Mouse (Mus musculus) cerebellum, adult 2 months (tissue): ENCODE results near the gene Dnaic1.

Experiments used
- CTCF ChIP-seq: fragments of 200-500 bp; IDR thresholded peaks from 2 replicates; pipeline ENCODE4 v1.5.1; 2011; ENCODE audit warnings: low read depth, mild to moderate bottlenecking, control low read depth, low read length, moderate library complexity, borderline replicate concordance; ENCODE audit not compliant: insufficient read depth
- POLR2A ChIP-seq: fragments of 200-500 bp; IDR thresholded peaks from 2 replicates; pipeline ENCODE4 v1.6.1; 2011; ENCODE audit warnings: low read length, control low read depth, borderline replicate concordance; ENCODE audit not compliant: insufficient read depth

DNA sequence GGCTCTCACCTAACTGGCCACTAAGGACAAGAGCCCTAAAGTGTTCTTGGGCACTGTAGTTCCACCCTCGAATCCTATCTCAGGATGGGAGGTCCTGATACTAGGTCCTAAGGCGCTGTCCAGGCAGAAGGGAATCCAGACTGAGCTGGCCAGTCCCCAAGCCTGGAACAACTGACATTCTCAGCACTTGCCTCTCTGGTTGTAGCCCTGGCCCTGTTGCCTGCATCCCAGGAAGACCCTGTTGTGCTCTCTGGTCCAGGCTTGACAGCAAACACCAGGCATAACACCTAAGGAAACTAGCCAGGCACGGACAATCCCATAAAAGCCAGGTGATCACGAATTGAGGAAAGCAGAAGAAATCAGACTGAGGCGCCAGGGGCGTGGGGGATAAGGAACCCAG is 113.2 kb downstream of the Dnaic1 start:
- TF ChIP-seq POLR2A (no peak), CTCF (no peak)
